Mouse (Mus musculus) liver, embryonic 14.5 days (tissue): ENCODE measurements around the gene Upf2.

ENCODE experiments used
- CTCF ChIP-seq: IDR thresholded peaks from 2 replicates; pipeline ENCODE4 v1.5.1; 2016; ENCODE audit warnings: antibody characterized with exemption, low read depth, control low read depth
- EP300 ChIP-seq: IDR thresholded peaks from 2 replicates; pipeline ENCODE4 v1.6.1; 2016; ENCODE audit warnings: antibody characterized with exemption, low read depth

GRCm38 (mm10) chr2:5934936-5935335 is 16.3 kb upstream of the Upf2 start:
- TF ChIP-seq CTCF (no peak), EP300 (no peak)
